Mouse (Mus musculus): ENCODE measurements around the gene Bicc1.

DNA sequence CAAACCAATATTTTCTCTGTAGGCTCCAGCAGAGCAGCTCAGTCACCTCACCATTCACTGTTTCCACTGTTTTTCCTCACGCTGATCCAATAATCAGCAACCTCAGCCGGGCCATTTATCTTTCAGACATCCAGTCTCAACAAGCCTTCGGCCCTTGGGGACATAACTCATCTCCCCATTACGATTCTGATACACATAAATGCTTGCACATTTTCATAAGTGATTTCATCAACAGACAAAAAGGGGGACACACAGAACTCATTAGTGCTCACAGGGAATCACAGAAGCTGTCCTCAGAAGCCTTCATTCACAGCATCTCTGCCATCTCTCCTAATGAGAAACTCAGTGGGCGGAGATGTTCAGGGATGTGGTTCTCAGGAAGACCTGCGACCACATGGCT is 182.4 kb downstream of the Bicc1 start:
- TF ChIP-seq CTCF (IDR thresholded peaks at IDR 0.05; ENCODE audit: low read depth, low read length) (no peak), POLR2A (IDR thresholded peaks at IDR 0.05; ENCODE audit: extremely low read depth, insufficient read depth, low read length) (no peak)
